Mouse (Mus musculus) layer of hippocampus, adult 8-10 months (tissue): ENCODE results near the gene Gm5767. TPM values are rescaled to one million over a fixed set of nuclear protein-coding genes. Genes with fewer than 3 reads are reported as not detected.

Source experiments
- DNase-seq, 2 experiments: peaks; one replicate each; pipeline ENCODE4 v3.0.0; 2022; ENCODE audit warnings: low spot score in 2 of 2
- total RNA-seq, 4 experiments: library from RNA; stranded (reverse); gene quantifications; 2 replicates each; pipeline ENCODE4 v1.2.4; 2022

Gm5767 gene
- not detected for total RNA-seq

- DNase-seq: no peak
These were observed at the start of gene Gm5767 for GRCm38 (mm10) chr16:8680470-8680869. Gm5767 (plus strand) TSS chr16:8680770.

- DNase-seq: no peak
These were observed 49.1 kb upstream of the Gm5767 start for GRCm38 (mm10) chr16:8631428-8631827.

- DNase-seq: no peak
These were observed 43.7 kb upstream of the Gm5767 start for GRCm38 (mm10) chr16:8636867-8637216.

- DNase-seq: peak; percentile 80 to 86
These were observed 43.1 kb upstream of the Gm5767 start, which contains the start of the genes Pmm2 and Tmem186 for GRCm38 (mm10) chr16:8637217-8638051. Pmm2 (plus strand) TSS chr16:8637674. Tmem186 (minus strand) TSS chr16:8637712.

DNA sequence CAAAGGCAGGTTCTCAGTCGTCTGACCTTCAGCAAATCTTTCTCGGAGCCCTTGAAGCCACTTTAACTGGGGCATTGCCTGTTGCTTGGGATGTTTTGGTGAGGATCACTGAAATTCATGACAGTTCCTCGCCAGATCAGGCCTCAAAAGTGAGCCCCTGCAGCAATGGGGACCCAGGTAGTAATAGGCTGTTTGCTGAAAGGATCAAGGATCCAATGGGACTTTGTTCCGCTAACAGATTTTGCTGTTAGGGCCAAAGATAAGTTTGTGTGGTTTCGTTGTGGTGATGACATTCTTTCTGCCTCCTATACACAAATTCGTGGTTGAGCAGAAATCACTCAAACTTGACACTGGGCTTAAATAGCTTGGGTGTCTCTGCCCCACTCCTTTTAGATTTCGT is 42.4 kb upstream of the Gm5767 start:
- no peak for DNase-seq

DNA sequence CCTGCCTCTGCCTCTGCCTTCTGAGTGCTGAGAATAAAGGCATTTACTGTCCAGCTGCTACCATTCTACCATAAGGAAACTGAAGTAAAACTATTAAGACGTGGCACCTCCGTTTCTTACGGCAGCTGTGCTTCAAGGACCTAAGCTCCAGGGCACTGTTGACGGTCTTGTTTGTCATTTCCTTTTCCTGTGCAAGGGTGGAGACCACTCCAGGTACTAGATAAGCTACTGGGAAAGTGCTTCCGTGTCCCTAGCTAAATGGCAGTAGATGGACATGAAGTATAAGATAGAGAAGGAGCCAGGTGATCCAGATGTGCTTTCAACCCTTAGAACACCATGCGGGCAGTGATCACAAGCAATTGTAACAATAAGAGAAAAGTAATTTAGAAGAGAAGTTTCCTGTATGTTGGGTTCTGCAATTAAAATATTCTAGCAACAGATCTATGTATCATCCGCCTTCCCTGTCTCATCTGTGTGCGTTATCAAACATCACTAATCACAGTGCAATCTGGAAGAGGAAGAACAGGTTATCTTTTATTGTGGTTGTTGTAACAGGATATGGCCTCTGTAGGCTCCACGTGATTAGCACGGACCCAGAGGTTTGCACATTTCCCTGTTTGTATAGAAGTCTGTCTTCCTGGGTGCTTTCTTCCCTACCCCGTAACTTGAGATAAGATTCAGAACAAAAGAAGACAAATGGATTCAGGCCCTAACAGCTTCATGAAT is 40.9 kb upstream of the Gm5767 start:
- no peak for DNase-seq

DNA sequence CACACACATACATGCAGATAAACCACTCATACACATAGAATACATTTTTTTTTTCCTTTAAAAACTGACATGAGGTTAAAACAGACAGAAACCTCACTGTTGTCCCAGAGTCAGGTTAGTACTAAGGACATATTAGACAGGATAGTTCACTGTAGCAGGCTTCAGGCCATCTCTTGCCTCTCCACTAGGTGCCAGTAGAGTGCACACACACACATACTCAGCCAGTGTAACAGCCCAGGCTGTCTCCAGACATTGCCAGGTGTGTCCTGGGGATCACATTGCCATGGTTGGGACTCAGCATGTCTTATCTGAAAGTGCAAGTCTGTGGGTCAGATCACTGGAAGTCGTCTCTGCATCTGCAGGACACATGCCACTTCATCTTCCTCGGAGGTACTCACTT is 36.7 kb upstream of the Gm5767 start:
- peak in 1 of 2 experiments; percentile 40 for DNase-seq

DNA sequence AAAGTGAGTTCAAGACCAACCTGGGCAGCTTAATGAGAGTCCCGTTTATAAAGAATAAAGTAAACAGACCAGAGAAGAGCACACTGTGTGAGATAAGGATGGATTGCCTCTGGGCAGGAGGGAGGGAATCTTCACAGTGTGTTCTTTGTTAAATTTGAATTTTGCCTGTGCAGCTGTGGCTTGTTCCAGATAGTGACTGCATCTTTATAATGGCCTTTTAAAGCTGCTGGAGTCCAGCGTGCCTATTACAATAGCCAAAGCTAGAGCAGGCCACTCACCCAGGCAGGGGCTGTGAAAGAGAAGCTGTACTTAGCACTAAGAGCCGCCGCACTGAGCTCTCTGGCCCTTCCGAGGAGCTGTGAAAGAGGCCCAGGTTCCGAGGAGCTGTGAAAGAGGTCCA is 35.0 kb upstream of the Gm5767 start:
- no peak for DNase-seq

GRCm38 (mm10) chr16:8650007-8650406 is 30.6 kb upstream of the Gm5767 start:
- no peak for DNase-seq

DNA sequence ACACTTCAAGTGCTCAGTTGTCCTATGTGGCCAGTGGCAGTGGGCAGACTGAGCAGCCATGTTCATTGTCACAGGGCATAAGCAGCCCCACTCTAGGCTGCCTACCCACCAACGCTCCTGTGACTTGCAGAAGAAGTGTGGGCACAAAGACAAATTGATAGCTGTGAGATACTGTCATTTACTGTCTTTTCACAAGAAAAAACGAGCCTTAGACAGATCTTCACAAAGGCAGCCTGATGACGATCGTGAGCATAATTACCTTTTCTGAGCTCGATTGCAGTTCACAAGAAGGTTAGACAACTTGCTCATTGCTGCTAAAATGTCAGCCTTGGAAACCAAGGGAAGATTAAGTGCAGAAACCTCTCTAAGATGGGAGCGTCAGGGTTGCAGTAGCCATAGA is 25.5 kb upstream of the Gm5767 start:
- DNase-seq: no peak

- no peak for DNase-seq
These were observed 25.0 kb upstream of the Gm5767 start for GRCm38 (mm10) chr16:8655599-8655998.

- DNase-seq: no peak
These were observed 24.3 kb upstream of the Gm5767 start for GRCm38 (mm10) chr16:8656256-8656655.

GRCm38 (mm10) chr16:8658349-8658748 is 22.2 kb upstream of the Gm5767 start:
- DNase-seq: no peak

DNA sequence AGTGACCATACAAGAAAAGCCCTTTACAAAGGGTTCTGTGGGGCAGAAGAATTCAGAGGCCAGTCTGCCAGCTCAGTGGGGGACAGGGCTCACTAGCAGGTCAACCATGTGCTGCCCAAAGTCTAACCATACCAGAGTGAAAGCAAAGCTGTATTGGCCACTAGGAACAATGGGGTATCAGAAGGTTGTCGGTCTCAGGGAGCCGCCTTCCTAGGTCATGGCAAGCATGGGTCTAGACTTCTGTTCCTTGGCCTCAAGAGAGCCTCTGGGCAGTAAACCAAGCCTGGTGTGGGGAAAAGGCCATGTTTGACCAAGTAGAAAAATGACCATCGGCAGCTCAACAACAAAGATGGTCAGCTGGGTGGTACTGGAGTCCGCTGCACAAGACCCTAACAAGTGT is 21.8 kb upstream of the Gm5767 start:
- no peak for DNase-seq

DNA sequence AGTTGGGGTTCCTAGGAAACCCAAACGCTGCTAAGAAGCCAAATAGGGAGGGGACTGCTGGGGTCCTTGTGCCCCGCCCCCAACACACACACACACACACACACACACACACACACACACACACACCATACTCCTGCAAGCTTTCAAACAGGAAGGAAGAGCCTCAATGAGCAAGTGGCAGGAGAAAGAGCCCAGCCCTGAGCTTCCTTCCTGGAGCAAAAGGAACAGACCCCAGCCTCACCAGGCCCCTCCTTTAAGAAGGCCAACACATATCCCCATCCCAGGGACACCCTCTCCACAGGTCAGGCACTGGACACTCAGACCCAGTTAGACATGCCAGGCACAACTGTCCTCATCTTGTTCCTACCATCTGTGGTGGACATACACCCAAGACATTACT is 17.5 kb upstream of the Gm5767 start:
- DNase-seq: no peak

GRCm38 (mm10) chr16:8663606-8664539 is 16.7 kb upstream of the Gm5767 start:
- DNase-seq: peak in 1 of 2 experiments; percentile 41

DNA sequence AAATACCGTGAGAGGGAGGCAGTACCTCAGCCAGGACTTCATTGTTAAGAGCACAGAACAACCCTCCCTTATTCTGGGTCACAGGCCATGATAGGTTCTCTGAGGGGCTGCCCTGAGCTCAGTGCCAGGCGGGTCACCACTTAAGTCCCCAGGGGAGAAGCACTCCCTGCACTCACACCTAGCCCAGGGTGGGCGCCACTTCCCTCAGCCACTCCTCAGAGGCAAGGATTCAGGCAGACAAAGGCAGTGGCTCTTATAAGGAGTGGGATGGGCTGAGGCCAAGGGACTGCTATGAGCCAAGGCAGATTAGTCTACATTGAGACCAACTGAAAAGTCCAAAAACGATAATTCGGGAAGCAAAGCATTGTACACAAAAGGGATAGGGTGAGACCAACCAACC is 15.2 kb upstream of the Gm5767 start:
- no peak for DNase-seq

GRCm38 (mm10) chr16:8666452-8666851 is 14.1 kb upstream of the Gm5767 start:
- DNase-seq: no peak

DNA sequence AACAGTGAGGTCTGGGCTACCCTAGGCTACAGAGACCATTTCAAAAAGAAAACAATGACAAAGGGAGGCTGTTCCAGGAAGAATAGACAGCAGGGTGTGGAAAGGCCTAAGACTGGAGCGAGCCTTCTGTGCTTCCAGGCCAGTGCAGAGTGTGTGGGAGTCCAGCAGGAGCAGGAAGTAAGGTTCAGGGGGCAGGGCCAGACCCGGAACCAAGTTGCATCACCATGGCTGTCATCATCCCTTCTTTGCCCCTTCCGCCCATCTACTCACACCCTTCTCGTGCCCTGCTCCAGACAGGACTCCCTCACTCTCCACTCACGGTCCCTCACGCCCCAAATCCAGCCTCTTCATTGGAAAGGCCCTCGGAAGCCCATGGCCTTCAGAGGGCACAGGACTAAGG is 13.3 kb upstream of the Gm5767 start:
- no peak for DNase-seq

DNA sequence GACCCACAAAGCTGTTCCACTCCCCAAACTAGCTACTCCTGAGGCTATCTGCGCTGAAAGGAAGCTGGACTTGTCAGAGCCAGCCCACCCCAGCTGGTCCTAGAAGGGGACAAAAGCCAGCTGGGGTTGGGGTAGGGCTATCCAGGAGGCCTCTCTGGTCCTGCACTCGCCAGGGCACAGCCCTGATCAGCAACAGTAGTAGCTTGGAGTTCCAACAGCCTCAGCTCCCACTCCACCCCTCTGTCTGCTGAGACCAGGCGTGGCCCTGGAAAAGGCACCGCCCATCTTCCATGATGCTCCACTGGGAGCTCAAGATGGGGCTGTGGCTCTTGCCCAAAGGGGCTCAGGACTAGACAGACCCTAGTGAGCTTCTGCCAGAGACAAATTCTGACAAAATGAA is 12.8 kb upstream of the Gm5767 start:
- DNase-seq: no peak

- no peak for DNase-seq
These were observed 12.2 kb upstream of the Gm5767 start for GRCm38 (mm10) chr16:8668386-8668785.

GRCm38 (mm10) chr16:8669432-8669831 is 11.1 kb upstream of the Gm5767 start:
- DNase-seq: no peak
